13 mouse cellular contexts compared by ENCODE assay signal in the genomic region with DNA sequence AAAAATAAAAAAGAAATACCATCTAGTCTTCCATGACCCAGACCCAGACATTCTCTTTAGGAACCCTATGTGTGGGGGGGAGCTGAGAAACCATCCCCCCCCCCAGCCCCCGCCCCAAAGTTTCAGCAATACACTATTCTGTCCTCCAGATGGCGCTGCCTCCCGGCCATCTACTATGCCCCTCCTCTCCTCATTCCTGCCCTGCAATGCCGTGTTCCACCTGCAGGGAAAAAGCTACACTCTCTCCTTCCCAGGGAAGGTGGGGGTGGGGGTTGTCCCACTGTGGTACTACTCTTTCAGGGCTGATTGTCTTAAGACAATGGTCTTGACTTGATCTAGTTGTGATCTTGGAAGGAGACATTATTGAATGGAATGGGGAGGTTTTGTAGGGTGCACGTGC.
DNase-seq lines count a peak whose midpoint lies in the region; ATAC-seq and TF ChIP-seq lines count a peak whose summit lies in the region.
"Had no signal": no experiment of that assay in that cellular context is flagged by ENCODE, and none has a peak within 500 bp of the region (broad histone marks: within the 10 kb centered on the region; RNA-seq: fewer than 3 reads in every experiment).

No protein-coding gene starts in this region.

- DNase-seq in kidney, adult 2 months = no peak
- no peak for DNase-seq in kidney, adult 8-10 months
- DNase-seq in 416B (ENCODE audit: low read depth) = peak; percentile 23
- peak; percentile 38 for DNase-seq in ES-CJ7 (ENCODE audit: low read depth, low spot score)
- no peak for DNase-seq in embryo, embryonic 10 days (ENCODE audit: low spot score)
- DNase-seq: cerebellum, adult 18-20 months; heart, postnatal 10 days; kidney, adult 9 months; thymus, adult 2 months had no signal

- H3K4me3 ChIP-seq in kidney, adult 2 months (ENCODE audit: insufficient read depth, low read depth, low read length) = no peak overlapping the region
- H3K4me3 ChIP-seq in forebrain, embryonic 12.5 days (replicated peaks) = no peak overlapping the region
- H3K4me3 ChIP-seq: embryonic facial prominence, embryonic 15.5 days; neural tube, embryonic 13.5 days had no signal

- no peaks in the 10 kb centered on the region for H3K4me1 ChIP-seq in kidney, adult 2 months (ENCODE audit: control insufficient read depth, insufficient read depth, low read length)
- no peaks in the 10 kb centered on the region for H3K4me1 ChIP-seq in forebrain, embryonic 12.5 days
- H3K4me1 ChIP-seq: neural tube, embryonic 13.5 days had no signal

- H3K27me3 ChIP-seq in kidney, adult 2 months (replicated peaks; ENCODE audit: control insufficient read depth, insufficient read depth, low read length) = no peaks in the 10 kb centered on the region
- no peaks in the 10 kb centered on the region for H3K27me3 ChIP-seq in forebrain, embryonic 12.5 days
- H3K27me3 ChIP-seq: embryonic facial prominence, embryonic 15.5 days; neural tube, embryonic 13.5 days had no signal

- WGBS in kidney, adult 2 months = 69% methylated on average over 5 of the region's 5 CpGs
- WGBS in forebrain, embryonic 12.5 days = 66% methylated on average over 5 of the region's 5 CpGs

- TF ChIP-seq CTCF in kidney, adult 2 months (conservative IDR thresholded peaks at IDR 0.05; ENCODE audit: insufficient read depth, insufficient read length, low read depth, low read length) = peak; percentile 44; the same call in 1 of the 2 replicates

- no peaks in the 10 kb centered on the region for H3K36me3 ChIP-seq in kidney, adult 2 months (ENCODE audit: control insufficient read depth, insufficient read depth, low read length)
- no peaks in the 10 kb centered on the region for H3K36me3 ChIP-seq in forebrain, embryonic 12.5 days (replicated peaks)
- H3K36me3 ChIP-seq: embryonic facial prominence, embryonic 15.5 days; neural tube, embryonic 13.5 days had no signal

- peak; percentile 32 to 62; a peak in 1 of 4 replicates for ATAC-seq in hematopoietic stem cell, adult 5-6 weeks (replicated peaks in 1 of 2; ENCODE audit: insufficient read depth in 1 of 2, low FRiP score in 2 of 2, low TSS enrichment in 1 of 2, low read depth in 1 of 2, poor library complexity in 2 of 2, severe bottlenecking in 2 of 2)
- no peak for ATAC-seq in forebrain, embryonic 12.5 days (ENCODE audit: low FRiP score)

- no peak overlapping the region for H3K4me2 ChIP-seq in forebrain, embryonic 12.5 days
- H3K4me2 ChIP-seq: embryonic facial prominence, embryonic 15.5 days; neural tube, embryonic 13.5 days had no signal

- H3K9me3 ChIP-seq in forebrain, embryonic 12.5 days = no peaks in the 10 kb centered on the region
- H3K9me3 ChIP-seq: embryonic facial prominence, embryonic 15.5 days; neural tube, embryonic 13.5 days had no signal

- no peak overlapping the region for H3K27ac ChIP-seq in kidney, adult 2 months (ENCODE audit: insufficient read depth, low read depth, low read length)
- no peak overlapping the region for H3K27ac ChIP-seq in forebrain, embryonic 12.5 days
- H3K27ac ChIP-seq: embryonic facial prominence, embryonic 15.5 days; neural tube, embryonic 13.5 days had no signal

- H3K9ac ChIP-seq in forebrain, embryonic 12.5 days = no peak overlapping the region
- H3K9ac ChIP-seq: embryonic facial prominence, embryonic 15.5 days; neural tube, embryonic 13.5 days had no signal

- TF ChIP-seq POLR2A in kidney, adult 2 months (IDR thresholded peaks at IDR 0.05; ENCODE audit: low read depth, low read length) = no peak

Comparison
In these comparisons a context has a peak if more than half of its experiments do, and no peak if none do; other contexts are left out.
1. DNase-seq: peak in 416B (single experiment) and ES-CJ7 (single experiment); none in kidney, adult 2 months (single experiment), kidney, adult 8-10 months (0 of 2) and embryo, embryonic 10 days (single experiment).